Mouse (Mus musculus): ENCODE measurements around the gene Cenpt.
A peak's percentile ranks its signal among the peaks of the same experiment; 100 is the strongest.

Cenpt gene

GRCm38 (mm10) chr8:105807766-105808165, 45.3 kb downstream of the Cenpt start:
- no peak for DNase-seq (ENCODE audit: low spot score in 2 of 2)

GRCm38 (mm10) chr8:105805964-105806363, 47.1 kb downstream of the Cenpt start:
- DNase-seq (ENCODE audit: low spot score in 2 of 2): no peak

GRCm38 (mm10) chr8:105805346-105805745, 47.7 kb downstream of the Cenpt start:
- DNase-seq (ENCODE audit: low spot score in 2 of 2): no peak

- DNase-seq (ENCODE audit: low spot score in 2 of 2): no peak
Measured at GRCm38 (mm10) chr8:105804797-105805196, 48.3 kb downstream of the Cenpt start.

GRCm38 (mm10) chr8:105801153-105801904, 51.7 kb downstream of the Cenpt start:
- peak; percentile 30 to 63 for DNase-seq (ENCODE audit: low spot score in 2 of 2)

- DNase-seq (ENCODE audit: low spot score in 2 of 2): peak; percentile 75 to 85
Measured at GRCm38 (mm10) chr8:105799091-105799812, 53.8 kb downstream of the Cenpt start.

GRCm38 (mm10) chr8:105798408-105798807, 54.7 kb downstream of the Cenpt start:
- DNase-seq (ENCODE audit: low spot score in 2 of 2): no peak

- no peak for DNase-seq (ENCODE audit: low spot score in 2 of 2)
Measured at GRCm38 (mm10) chr8:105795785-105796184, 57.3 kb downstream of the Cenpt start.

All from spleen, postnatal 36 days (tissue).